Mouse (Mus musculus) bone marrow, adult 2 months (tissue): ENCODE data around the gene Gcnt3. TPM values are rescaled to one million over a fixed set of nuclear protein-coding genes. Genes with fewer than 3 reads are reported as not detected.

ENCODE experiments used
- H3K27ac ChIP-seq: fragments of 200-500 bp; 2 replicates; pipeline ENCODE4 v1.5.1; 2012; ENCODE audit warnings: low read depth, mild to moderate bottlenecking, control low read depth, inconsistent platforms, low read length; ENCODE audit not compliant: control insufficient read depth, poor library complexity, insufficient read depth
- H3K4me1 ChIP-seq: fragments of 200-500 bp; 2 replicates; pipeline ENCODE4 v1.6.1; 2011; ENCODE audit warnings: low read length; ENCODE audit not compliant: control insufficient read depth, insufficient read depth
- H3K4me3 ChIP-seq: fragments of 200-500 bp; replicated peaks from 2 replicates; pipeline ENCODE3; 2011; ENCODE audit warnings: mild to moderate bottlenecking, low read depth, low read length, control low read depth; ENCODE audit not compliant: control insufficient read depth
- CTCF ChIP-seq: fragments of 200-500 bp; IDR thresholded peaks from 2 replicates; pipeline ENCODE4 v1.5.1; 2011; ENCODE audit warnings: low read length, control low read depth; ENCODE audit not compliant: control insufficient read depth, insufficient read depth
- POLR2A ChIP-seq: fragments of 200-500 bp; IDR thresholded peaks from 2 replicates; pipeline ENCODE4 v1.6.1; 2011; ENCODE audit warnings: low read depth, mild to moderate bottlenecking, control low read depth, low read length, borderline replicate concordance; ENCODE audit not compliant: control insufficient read depth
- WGBS: fragments of 180-500 bp; shearing (Covaris S2); methylation state at CpG from one replicate; pipeline ENCODE4 v1.1.7; 2018; 5-methylcytosine and 5-hydroxymethylcytosine counted together
- polyA plus RNA-seq: library from polyadenylated mRNA; stranded (reverse); fragments of >200 nt; gene quantifications from 2 replicates; pipeline ENCODE4 v1.2.4, GENCODE M21; 2011; ENCODE audit warnings: low replicate concordance; ENCODE audit not compliant: missing spikeins, insufficient read depth, insufficient read length

Gcnt3 gene
- 0.59 and 0.70 TPM in 2 replicates for polyA plus RNA-seq

DNA sequence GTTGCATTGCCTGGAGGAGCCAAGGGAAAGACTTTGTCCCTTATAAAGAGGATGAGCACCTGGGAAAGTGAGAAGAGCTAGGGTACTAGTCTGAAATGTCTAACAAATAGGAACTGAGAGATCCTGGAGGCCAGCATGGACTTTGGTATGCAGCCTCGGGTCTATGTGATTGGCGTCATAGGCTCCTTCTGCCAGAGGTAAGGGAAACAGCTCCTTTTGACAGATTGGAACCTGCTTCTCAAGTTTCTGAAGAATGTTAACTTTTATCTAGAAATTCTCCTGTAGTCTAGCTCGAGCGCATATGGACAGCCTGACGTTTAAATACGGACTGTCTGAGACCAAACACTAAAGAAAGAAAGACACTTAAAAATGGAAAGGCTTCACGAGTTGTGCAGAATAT, at the start of gene Gcnt3:
Gene Gcnt3, minus strand, starts transcription at position 101 of the 400 bp plus-strand sequence.
- TF ChIP-seq POLR2A, result no peak
- TF ChIP-seq CTCF, result no peak

DNA sequence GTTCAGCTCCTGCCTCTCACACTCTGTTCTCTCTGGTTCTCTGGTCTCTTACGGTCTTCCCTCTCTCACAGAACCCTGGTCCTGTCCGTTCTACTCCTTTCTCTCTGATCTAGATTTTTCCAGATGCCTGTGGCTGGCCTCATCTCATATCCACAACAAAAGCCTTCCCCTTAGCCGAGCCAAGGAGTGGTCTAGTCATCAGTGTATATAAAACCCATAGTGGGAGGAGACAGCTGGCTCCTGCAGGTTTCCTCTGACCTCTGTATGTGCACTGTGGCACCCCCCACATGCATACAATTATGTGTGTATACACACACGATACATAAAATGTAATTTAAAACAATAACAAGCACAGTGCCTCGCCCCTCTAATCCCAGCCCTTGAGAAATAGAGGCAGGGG, 49.5 kb upstream of the Gcnt3 start:
- Histone ChIP-seq H3K4me3 (no peak overlapping the region), H3K27ac (no peak overlapping the region), H3K4me1 (no peaks in the 10 kb centered on the region)
- WGBS, result 76% methylated on average over 5 of the region's 5 CpGs
- TF ChIP-seq POLR2A (no peak), CTCF (no peak)

More for the DNA sequence above, at the start of gene Gcnt3:
- 82% methylated on average over 7 of the region's 7 CpGs for WGBS
- Histone ChIP-seq H3K4me3 (no peak within 1 kb of the TSS), H3K4me1 (no peaks in the 10 kb centered on the region; the same call in 1 of the 2 replicates), H3K27ac (no peak within 1 kb of the TSS)

DNA sequence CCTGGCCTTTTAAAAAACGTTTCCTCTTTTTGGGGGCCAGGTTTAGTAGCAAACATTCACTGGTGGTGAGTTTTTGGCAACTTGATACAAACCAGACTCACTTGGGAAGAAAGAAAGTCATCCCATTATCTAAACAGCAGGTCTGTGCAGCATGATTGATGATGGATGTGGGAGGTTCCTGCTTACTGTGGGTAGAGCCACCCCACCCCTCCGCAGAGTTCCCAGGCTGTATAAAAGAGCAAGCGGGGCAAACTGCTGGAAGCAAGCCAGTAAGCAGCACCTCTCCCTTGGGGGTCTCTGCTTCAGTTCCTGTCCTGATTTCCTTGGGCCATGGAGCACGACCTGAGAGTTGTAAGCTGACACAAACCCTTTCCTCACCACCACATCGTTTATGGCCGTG, 48.2 kb upstream of the Gcnt3 start:
- WGBS, result 47% methylated on average over 6 of the region's 6 CpGs
- Histone ChIP-seq H3K4me1 (no peaks in the 10 kb centered on the region), H3K4me3 (no peak overlapping the region), H3K27ac (no peak overlapping the region)
- TF ChIP-seq POLR2A (no peak), CTCF (no peak)

DNA sequence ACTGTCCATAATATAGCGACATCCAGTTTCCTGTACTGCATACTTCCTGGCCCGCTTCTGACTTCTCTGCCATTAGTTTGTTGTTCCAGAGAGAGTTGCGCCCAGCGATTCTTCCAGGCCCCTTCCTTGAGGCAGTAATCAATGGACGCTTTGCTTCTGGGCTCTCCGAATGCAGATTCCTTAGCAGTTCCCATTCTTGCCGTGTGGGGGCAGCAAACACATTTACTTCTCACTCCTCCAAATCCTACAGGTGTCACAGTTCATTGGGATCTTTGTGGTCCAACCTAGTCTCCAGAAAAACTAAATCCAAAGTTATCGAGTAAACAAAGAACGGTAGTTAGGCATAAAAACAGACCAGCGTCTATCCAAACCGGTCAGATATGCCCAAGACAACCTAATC, 46.2 kb upstream of the Gcnt3 start:
- no peak overlapping the region for H3K27ac ChIP-seq
- no peaks in the 10 kb centered on the region; the same call in 1 of the 2 replicates for H3K4me1 ChIP-seq
- H3K4me3 ChIP-seq, result no peak overlapping the region
- TF ChIP-seq POLR2A, result no peak
- peak; percentile 14; the same call in 1 of the 2 replicates for TF ChIP-seq CTCF
- 77% methylated on average over 11 of the region's 11 CpGs for WGBS

DNA sequence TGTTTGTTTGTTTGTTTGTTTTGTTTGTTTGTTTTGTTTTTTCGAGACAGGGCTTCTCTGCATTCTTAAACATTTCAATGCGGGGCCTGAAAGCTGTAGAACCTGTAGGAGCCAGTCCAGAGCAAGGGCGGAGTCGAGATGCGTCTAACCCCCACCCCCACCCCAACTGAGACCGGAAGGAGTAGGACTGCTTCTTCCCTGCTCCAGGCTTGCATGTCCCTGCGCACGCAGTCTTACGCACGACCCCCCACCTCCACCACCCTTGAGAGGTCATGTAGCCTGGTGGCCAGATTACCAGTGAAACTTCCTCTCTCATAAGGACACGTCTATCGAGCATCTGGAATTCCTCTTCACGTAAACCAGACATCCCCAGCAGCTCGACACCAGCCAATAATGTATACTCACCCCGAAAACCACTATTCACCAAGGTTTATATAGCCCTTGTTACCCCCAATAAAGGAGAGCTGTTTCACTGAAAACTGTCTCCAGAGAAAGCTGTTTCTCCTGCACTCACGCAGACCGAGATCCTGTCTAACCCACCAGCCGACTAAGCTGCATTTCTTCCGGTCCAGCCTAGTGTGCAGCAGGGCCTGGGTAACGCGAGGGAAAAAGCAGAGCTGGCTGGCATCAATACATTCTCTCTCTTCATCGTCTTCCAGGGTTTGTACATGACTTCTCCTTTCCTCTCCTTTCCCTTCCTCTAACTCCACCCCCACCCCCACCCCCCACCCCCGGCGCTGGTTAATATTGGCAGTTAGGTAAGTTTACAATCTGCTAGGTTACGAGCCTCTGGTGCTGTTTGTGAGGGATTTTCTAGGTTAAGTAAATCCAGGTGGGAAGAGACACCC, 44.7 kb upstream of the Gcnt3 start:
- no peak for TF ChIP-seq CTCF
- no peak for TF ChIP-seq POLR2A
- Histone ChIP-seq H3K4me1 (peaks cover 2% of the 10 kb centered on the region; the same call in 1 of the 2 replicates), H3K27ac (no peak overlapping the region), H3K4me3 (no peak overlapping the region)
- WGBS, result 47% methylated on average over 25 of the region's 25 CpGs

DNA sequence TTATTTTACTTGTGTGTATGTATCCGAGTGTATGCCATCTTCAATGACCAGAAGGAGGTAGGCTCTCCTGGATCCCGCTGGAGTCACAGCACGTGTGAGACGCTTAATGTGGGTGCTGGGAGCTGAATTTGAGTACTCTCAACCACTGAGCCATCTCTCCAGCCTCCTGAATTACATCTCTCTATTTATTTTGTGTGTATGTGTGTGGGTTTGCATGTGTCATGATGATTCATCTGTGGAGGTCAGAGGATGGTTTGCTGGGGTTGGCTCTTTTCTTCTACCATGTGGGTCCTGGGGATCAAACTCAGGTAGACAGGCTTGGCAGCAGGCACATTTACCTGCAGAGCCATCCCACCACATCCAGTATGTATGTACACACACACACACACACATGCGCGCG, 43.9 kb upstream of the Gcnt3 start:
- TF ChIP-seq POLR2A (no peak), CTCF (no peak)
- no peak overlapping the region for H3K4me3 ChIP-seq
- H3K27ac ChIP-seq, result no peak overlapping the region
- peaks cover 2% of the 10 kb centered on the region; the same call in 1 of the 2 replicates for H3K4me1 ChIP-seq
- WGBS, result 92% methylated on average over 7 of the region's 7 CpGs

DNA sequence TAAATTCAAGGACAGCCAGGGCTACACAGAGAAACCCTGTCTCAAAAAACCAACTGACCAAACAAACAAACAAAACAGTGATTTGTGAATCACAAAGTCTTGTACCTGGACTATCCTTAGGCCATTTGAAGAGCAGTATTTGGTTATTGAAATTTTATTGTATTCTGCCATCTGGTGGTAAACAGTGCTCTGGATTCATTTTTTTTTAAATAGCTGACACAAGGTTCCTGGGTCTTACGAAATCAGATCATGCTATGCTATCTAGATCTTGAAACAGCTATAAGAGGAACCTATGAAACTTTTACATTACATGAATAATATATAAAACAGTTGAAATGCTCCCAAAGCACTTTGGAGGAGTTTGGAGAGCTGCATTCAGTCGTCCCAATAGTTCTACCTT, 43.1 kb upstream of the Gcnt3 start:
- WGBS, result 39% methylated on average over 2 of the region's 2 CpGs
- Histone ChIP-seq H3K4me1 (peaks cover 2% of the 10 kb centered on the region; the same call in 1 of the 2 replicates), H3K27ac (no peak overlapping the region), H3K4me3 (no peak overlapping the region)
- TF ChIP-seq POLR2A (no peak), CTCF (no peak)

DNA sequence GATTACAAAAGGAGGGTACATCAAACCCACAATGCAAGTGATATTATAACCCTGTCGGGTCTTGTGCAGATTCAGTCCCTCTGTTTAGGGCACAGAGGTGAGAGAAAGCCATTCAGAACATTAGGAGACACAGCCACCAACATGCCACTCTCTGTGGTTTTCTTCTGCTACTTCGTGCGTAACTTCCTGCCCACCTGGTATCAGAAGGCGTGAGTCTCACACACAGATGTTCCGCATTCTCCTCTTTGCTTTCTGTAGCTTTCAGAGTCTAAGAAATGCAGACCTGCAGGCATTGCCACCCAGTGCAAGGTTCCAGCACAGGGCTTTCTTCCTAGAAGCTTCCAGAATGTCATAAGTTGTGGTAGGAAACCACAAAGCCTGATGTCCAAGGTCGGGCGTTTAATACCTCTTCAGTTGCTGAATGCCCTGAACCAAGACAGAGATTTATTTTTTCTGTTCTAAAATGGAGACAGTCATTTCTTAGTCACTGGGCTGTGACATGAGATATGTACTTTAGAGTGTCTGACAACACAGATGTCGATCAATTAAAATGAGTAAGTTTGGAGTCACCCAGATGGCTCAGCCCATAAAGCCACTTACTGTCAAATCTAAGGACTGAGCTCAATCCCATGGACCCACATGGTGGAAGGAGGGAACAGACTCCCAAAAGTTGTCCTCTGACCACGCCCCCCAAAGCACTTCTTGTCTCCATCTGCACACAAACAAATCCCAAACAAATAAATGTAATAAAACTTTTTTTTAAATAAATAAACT, 42.3 kb upstream of the Gcnt3 start:
- Histone ChIP-seq H3K4me1 (peaks cover 2% of the 10 kb centered on the region; the same call in 1 of the 2 replicates), H3K4me3 (no peak overlapping the region), H3K27ac (peak overlapping the region; percentile 10; the same call in 1 of the 2 replicates)
- no peak for TF ChIP-seq CTCF
- no peak for TF ChIP-seq POLR2A
- WGBS, result 22% methylated on average over 9 of the region's 9 CpGs
